Mouse (Mus musculus) testis, adult 2 months (tissue): Measurements from ENCODE around the gene Sacs.
A peak's percentile ranks its signal among the peaks of the same experiment; 100 is the strongest.

Experiments used
- CTCF ChIP-seq: fragments of 200-500 bp; IDR thresholded peaks from 2 replicates; pipeline ENCODE4 v1.5.1; 2012; ENCODE audit warnings: low read depth, mild to moderate bottlenecking, inconsistent platforms, low read length, moderate library complexity; ENCODE audit not compliant: control insufficient read depth, insufficient read depth, insufficient replicate concordance
- POLR2A ChIP-seq: fragments of 200-500 bp; IDR thresholded peaks from 2 replicates; pipeline ENCODE4 v1.6.1; 2012; ENCODE audit warnings: low read depth, mild to moderate bottlenecking, inconsistent platforms, low read length, moderate library complexity; ENCODE audit not compliant: control insufficient read depth

DNA sequence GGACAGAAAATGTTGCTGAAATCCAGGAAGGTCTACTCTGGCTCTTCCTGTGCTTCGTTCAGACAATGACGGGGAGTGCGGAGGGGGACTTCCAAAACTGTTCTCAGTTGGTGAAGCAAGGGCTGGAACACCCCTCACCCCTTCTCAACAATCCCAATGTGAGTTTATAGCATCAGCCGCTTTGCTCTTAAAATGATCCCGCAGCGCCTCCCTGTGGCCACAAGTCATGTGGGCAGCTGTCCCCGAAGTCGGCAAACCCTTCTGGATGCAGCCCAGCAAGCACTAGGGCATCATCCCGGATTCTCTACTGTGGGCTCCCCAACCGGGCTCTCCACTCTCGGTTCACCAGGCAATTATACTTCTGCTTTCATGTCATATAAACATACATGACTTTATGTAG, 25.9 kb upstream of the Sacs start:
- TF ChIP-seq CTCF: peak; percentile 76; the same call in 1 of the 2 replicates
- no peak for TF ChIP-seq POLR2A
